Mouse (Mus musculus) heart, postnatal 0 days (tissue): ENCODE measurements around the gene Bhlha9.

Experiments used
- CTCF ChIP-seq: IDR thresholded peaks from 2 replicates; pipeline ENCODE4 v1.5.1; 2016; ENCODE audit warnings: antibody characterized with exemption, control low read depth, low read depth
- EP300 ChIP-seq: IDR thresholded peaks from 2 replicates; pipeline ENCODE4 v1.6.1; 2016; ENCODE audit warnings: antibody characterized with exemption, low read depth

GRCm38 (mm10) chr11:76655106-76655505 lies 17.2 kb upstream of the Bhlha9 start:
- no peak for TF ChIP-seq EP300
- peak; percentile 64 for TF ChIP-seq CTCF
